Mouse (Mus musculus) thymus, adult 2 months (tissue): ENCODE data around the gene Nucb1. TPM values are rescaled to one million over a fixed set of nuclear protein-coding genes. Genes with fewer than 3 reads are reported as not detected.
"Not testable (repeated sequence)": the region's sequence is repeated elsewhere in the genome, so short reads cannot be mapped to it uniquely, and the experiment has no call there.

Source experiments
- DNase-seq: peaks from one replicate; pipeline ENCODE4 v3.0.0; 2021
- H3K27ac ChIP-seq: fragments of 200-500 bp; 2 replicates; pipeline ENCODE4 v1.5.1; 2012; ENCODE audit warnings: low read length, control low read depth; ENCODE audit not compliant: control insufficient read depth, insufficient read depth
- H3K27me3 ChIP-seq: fragments of 200-500 bp; 2 replicates; pipeline ENCODE4 v1.6.1; 2012; ENCODE audit warnings: mild to moderate bottlenecking, low read length, moderate library complexity, mixed read lengths; ENCODE audit not compliant: control insufficient read depth, insufficient read depth
- H3K36me3 ChIP-seq: fragments of 200-500 bp; 2 replicates; pipeline ENCODE4 v1.6.1; 2012; ENCODE audit warnings: mild to moderate bottlenecking, low read length, moderate library complexity; ENCODE audit not compliant: control insufficient read depth, insufficient read depth
- H3K4me1 ChIP-seq: fragments of 200-500 bp; replicated peaks from 2 replicates; pipeline ENCODE4 v1.6.1; 2012; ENCODE audit warnings: low read length; ENCODE audit not compliant: control insufficient read depth, insufficient read depth
- H3K4me3 ChIP-seq: fragments of 200-500 bp; 2 replicates; pipeline ENCODE4 v1.5.1; 2012; ENCODE audit warnings: mild to moderate bottlenecking, low read length, control low read depth, moderate library complexity; ENCODE audit not compliant: control insufficient read depth, insufficient read depth
- CTCF ChIP-seq: fragments of 200-500 bp; IDR thresholded peaks from 2 replicates; pipeline ENCODE4 v1.5.1; 2012; ENCODE audit warnings: mild to moderate bottlenecking, control low read depth, low read length, moderate library complexity, borderline replicate concordance; ENCODE audit not compliant: control insufficient read depth, poor library complexity, insufficient read depth; ENCODE audit errors: extremely low read depth
- POLR2A ChIP-seq: fragments of 200-500 bp; IDR thresholded peaks from 2 replicates; pipeline ENCODE4 v1.6.1; 2012; ENCODE audit warnings: mild to moderate bottlenecking, low read length, control low read depth, moderate library complexity; ENCODE audit not compliant: control insufficient read depth, poor library complexity, insufficient read depth; ENCODE audit errors: extremely low read depth
- WGBS: fragments of 180-500 bp; shearing (Covaris S2); methylation state at CpG from one replicate; pipeline ENCODE4 v1.1.7; 2018; 5-methylcytosine and 5-hydroxymethylcytosine counted together
- polyA plus RNA-seq: library from polyadenylated mRNA; depleted of rRNA; stranded (reverse); fragments of >200 nt; gene quantifications from 2 replicates; pipeline ENCODE4 v1.2.3, GENCODE M21; 2012

Nucb1 gene
- polyA plus RNA-seq, 1 experiment = 216 TPM

DNA sequence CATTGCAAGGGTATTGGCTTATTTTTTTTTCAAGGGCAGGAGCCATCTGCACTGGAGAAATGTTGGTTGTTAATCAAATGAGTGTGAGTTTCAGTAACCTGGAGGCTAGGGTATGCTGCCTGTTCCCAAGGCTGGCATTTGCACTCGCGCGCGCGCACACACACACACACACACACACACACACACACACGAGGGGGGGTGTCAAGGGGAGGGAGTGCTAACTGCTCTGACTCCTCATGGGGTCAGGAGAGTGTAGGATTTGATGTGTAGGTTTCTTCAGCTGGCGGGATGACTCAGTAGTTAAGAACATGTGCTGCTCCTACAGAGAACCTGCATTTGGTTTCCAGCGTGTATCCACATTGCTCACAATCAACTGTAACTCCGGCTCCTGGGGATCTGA, 19.4 kb downstream of the Nucb1 start:
- WGBS = 71% methylated on average over 9 of the region's 9 CpGs
- H3K4me3 ChIP-seq = no peak overlapping the region
- peaks cover 10% of the 10 kb centered on the region for H3K4me1 ChIP-seq
- H3K27me3 ChIP-seq = no peaks in the 10 kb centered on the region
- no peak for TF ChIP-seq POLR2A
- no peak for TF ChIP-seq CTCF
- no peak overlapping the region for H3K27ac ChIP-seq
- no peak for DNase-seq
- H3K36me3 ChIP-seq = no peaks in the 10 kb centered on the region; the same call in none of the 2 replicates

DNA sequence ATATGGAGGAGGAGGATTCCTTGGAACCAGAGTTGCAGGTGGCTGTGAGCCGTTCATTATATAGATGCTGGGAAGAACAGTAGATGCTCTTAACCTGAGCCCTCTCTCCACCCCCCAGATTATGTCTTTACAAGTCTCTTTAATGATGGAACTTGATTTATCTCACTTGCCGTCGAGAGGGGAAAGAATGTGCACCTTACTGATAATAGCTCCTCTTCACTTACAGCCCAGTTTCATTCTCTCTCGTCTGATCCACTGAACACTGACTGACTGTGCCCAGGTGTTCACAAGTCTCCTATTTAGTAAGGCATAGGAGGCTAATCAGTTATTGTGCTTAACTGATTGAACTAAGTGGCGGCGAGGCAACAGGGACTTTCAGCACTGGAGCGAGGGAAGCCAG, 20.6 kb downstream of the Nucb1 start:
- WGBS = 92% methylated on average over 7 of the region's 7 CpGs
- H3K27ac ChIP-seq = no peak overlapping the region
- peaks cover 10% of the 10 kb centered on the region for H3K4me1 ChIP-seq

DNA sequence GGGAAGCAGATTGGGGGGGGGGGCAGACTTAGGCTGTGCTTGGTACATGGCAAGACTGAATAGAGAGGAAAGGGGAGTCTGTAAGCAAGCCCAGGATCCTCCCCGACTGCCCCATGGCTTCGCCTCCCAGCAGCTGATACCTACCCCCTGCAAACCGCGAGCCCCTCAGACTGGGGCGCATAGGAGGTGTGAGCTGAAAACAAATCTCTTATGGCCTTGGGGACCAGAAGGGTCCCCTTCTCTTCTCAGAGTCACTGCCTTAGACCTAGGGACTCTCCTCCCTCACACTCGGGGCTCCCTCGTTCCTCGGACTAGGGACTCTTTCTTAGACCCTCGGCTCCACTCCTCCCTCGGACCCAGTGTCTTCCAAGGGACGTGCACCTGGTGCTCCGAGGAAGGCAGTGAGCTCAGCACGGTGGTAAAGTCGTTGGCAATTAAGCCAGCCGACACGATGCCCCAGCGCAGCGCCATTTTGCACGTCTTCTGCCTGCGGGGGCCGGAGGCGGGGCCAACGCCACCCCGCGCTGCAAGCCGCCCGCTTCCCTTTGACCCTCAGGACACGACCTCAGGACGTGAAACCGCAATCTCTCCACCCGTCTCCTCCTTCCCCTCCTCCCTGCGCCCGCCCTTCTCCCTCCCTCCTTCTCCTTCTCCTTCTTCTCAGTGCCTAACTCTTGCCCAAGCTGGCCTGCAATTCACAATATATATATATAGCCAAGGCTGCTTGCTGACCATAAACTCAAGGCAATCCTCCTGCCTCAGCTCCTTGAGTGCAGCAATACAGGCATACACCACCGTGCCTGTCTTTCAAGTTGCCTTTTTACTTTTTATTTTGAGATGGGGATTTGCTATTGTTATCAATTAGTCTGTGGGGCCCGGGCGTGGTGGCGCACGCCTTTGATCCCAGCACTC, 21.7 kb downstream of the Nucb1 start, which contains the start of gene Dhdh:
Dhdh (minus strand) TSS at position 513 of the 912 bp plus-strand sequence.
- 17% methylated on average over 38 of the region's 38 CpGs for WGBS
- no peak within 1 kb of the TSS for H3K27ac ChIP-seq
- H3K4me1 ChIP-seq = peaks cover 10% of the 10 kb centered on the region
- peak; percentile 33 for DNase-seq
- H3K27me3 ChIP-seq = no peaks in the 10 kb centered on the region
- TF ChIP-seq CTCF (no peak), POLR2A (no peak)
- no peaks in the 10 kb centered on the region for H3K36me3 ChIP-seq
- peak within 1 kb of the TSS; percentile 38 for H3K4me3 ChIP-seq

More for the DNA sequence above, 20.6 kb downstream of the Nucb1 start:
- TF ChIP-seq CTCF = no peak
- no peak for TF ChIP-seq POLR2A
- Histone ChIP-seq H3K4me3 (no peak overlapping the region), H3K27me3 (no peaks in the 10 kb centered on the region), H3K36me3 (no peaks in the 10 kb centered on the region; the same call in none of the 2 replicates)
- no peak for DNase-seq

DNA sequence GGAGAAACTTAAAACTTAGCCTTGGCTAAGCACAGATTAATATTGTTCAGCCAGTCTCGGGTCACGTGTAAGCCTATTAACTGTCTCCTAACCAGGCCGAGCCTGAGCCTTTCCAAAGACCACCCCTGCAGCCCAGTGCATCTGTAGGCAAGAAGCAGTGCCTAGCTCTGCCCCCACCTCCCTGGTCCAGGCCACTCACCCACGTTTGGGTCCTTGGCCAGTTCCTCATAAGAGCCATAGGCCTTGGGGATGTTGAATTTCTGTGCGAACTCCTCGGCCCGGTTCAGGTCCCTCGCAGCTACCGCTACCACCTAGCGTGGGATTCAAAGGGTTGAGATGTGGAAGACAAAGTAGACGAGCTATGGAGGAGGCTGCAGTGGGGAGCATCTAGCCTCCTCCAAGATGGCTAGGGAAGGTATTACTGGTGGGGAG, 22.3 kb downstream of the Nucb1 start:
- H3K36me3 ChIP-seq = no peaks in the 10 kb centered on the region
- no peak overlapping the region for H3K4me3 ChIP-seq
- 90% methylated on average over 11 of the region's 11 CpGs for WGBS
- H3K4me1 ChIP-seq = peaks cover 10% of the 10 kb centered on the region
- TF ChIP-seq POLR2A = no peak
- no peaks in the 10 kb centered on the region for H3K27me3 ChIP-seq
- no peak for DNase-seq
- H3K27ac ChIP-seq = no peak overlapping the region

DNA sequence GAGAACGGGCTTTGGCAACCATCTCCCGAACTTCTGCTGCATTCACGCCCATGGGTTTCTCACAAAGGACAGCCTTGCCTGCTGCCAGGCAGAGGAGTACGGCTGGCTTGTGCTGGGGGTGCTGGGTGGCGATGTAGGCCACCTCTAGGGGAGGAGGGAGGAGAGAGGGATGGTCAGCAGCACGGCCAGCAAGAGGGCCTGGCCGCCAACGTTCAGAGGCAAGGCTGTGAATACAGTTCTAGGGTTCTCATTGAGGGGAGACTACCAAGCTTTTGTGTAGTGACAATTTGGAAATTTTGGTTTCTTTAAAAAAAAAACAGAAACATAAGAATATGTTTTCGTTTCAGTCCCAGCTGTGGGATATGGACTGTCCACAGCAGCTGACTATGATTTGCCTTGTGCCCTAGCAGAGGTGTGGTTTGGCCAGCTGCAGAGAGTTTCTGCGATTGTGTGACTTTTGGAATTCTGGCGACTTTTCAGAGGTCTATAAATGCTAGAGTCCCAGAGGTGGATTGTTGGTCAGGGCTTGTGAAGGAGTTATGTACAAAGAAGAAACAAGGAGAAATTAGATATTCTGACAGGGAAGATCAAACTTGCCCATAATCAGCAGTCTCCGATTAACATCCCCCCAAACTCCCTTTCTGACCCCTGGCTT, 23.3 kb downstream of the Nucb1 start, which contains the start of gene Gm45808:
Gm45808 (minus strand) TSS at position 51 of the 655 bp plus-strand sequence.
- H3K36me3 ChIP-seq = no peaks in the 10 kb centered on the region
- no peak within 1 kb of the TSS for H3K27ac ChIP-seq
- no peaks in the 10 kb centered on the region for H3K27me3 ChIP-seq
- no peak for DNase-seq
- no peak within 1 kb of the TSS for H3K4me3 ChIP-seq
- whole genome bisulfite sequencing = 91% methylated on average over 12 of the region's 12 CpGs
- TF ChIP-seq POLR2A (no peak), CTCF (no peak)
- peaks cover 10% of the 10 kb centered on the region for H3K4me1 ChIP-seq

DNA sequence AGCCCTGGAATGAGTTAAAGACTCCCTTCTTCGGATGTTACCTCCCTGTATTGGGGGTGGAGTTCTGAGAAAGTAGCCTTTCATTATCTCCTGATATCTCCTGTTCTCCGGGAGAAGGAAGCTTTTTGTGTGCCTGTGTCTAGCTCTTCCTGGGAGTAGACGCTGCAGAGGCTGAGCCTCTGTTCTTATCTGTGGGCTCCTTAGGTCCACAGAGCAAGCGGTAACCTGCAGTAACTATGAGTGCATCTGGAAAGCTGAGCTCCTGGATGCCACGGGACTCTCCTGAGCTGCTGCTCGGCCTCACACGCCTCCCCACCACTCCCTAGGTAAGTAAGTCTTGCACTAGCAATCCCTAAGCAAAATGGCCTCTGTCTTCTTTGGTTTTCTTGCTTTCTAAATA, 24.0 kb downstream of the Nucb1 start:
- peaks cover 8% of the 10 kb centered on the region for H3K4me1 ChIP-seq
- no peak overlapping the region for H3K27ac ChIP-seq
- DNase-seq = no peak
- no peak for TF ChIP-seq CTCF
- TF ChIP-seq POLR2A = no peak
- no peaks in the 10 kb centered on the region for H3K27me3 ChIP-seq
- no peaks in the 10 kb centered on the region for H3K36me3 ChIP-seq
- WGBS = 87% methylated on average over 7 of the region's 7 CpGs
- H3K4me3 ChIP-seq = no peak overlapping the region

DNA sequence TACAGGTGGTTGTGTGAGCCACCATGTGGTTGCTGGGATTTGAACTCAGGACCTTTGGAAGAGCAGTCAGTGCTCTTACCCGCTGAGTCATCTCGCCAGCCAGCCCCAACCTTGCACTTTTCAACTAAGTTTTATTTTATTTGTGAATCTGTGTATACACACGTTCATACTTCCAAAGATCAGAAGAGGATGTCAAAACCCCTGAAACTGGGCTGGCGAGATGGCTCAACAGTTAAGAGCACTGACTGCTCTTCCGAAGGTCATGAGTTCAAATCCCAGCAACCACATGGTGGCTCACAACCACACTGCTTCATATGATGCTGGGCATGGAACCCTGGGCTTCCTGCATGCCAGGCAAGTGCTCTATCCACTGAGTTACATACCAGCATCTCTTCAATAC, 25.2 kb downstream of the Nucb1 start:
- 94% methylated on average over 5 of the region's 5 CpGs for WGBS
- not testable (repeated sequence) for H3K36me3 ChIP-seq, H3K27ac ChIP-seq, H3K27me3 ChIP-seq, DNase-seq, H3K4me1 ChIP-seq, H3K4me3 ChIP-seq
